Mouse (Mus musculus): ENCODE data around the gene Rgs12. TPM values are rescaled to one million over a fixed set of nuclear protein-coding genes. Genes with fewer than 3 reads are reported as not detected.

Rgs12 gene
- polyA plus RNA-seq (2012; rRNA removed), result 39.2 and 39.8 TPM in 2 replicates

DNA sequence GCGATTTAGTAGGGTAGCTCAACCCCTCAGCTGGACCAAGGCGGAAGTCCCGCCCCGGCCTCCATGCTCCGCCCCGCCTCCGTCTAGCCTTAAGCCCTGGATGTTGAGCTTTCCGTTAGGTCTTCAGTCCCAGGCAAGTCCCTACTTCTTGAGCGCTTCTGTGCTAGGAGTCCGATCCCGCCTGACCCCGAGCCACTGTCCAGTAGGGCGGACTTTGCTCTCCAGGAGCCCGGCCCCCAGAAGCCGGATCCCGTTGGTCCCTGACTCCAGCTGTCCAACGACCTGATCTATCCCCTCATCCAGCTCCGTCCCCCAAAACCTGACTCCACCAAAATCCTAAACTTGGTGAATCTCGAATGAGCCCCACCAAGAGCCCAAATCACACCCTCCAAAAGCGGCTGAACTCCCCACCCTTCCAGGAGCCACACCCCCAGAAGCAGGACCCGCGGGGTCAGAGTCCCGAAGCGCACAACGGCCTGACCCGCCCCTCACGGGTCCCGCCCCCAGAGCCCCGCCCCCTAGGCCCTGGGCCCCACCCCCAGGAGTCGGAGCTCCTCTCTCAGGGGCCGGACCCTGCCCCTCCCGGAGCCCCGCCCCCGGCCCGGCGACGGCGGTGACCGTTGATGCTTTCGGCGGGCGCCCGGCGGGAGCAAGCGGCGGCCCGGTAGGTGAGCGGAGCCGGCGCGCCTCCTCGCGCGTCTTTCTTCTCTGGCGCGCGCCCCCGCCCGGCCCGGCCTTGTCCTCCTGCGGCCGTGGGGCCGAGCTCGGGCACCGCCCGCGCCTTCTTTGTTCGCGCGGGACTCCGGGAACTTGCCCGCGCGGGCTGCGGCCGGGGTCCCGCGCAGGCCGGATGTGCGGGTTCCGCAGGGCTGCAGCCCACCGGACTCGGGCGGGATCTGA, at the start of gene Rgs12:
Gene Rgs12 (plus strand): TSS at position 585 of the 900 bp plus-strand sequence.

DNA sequence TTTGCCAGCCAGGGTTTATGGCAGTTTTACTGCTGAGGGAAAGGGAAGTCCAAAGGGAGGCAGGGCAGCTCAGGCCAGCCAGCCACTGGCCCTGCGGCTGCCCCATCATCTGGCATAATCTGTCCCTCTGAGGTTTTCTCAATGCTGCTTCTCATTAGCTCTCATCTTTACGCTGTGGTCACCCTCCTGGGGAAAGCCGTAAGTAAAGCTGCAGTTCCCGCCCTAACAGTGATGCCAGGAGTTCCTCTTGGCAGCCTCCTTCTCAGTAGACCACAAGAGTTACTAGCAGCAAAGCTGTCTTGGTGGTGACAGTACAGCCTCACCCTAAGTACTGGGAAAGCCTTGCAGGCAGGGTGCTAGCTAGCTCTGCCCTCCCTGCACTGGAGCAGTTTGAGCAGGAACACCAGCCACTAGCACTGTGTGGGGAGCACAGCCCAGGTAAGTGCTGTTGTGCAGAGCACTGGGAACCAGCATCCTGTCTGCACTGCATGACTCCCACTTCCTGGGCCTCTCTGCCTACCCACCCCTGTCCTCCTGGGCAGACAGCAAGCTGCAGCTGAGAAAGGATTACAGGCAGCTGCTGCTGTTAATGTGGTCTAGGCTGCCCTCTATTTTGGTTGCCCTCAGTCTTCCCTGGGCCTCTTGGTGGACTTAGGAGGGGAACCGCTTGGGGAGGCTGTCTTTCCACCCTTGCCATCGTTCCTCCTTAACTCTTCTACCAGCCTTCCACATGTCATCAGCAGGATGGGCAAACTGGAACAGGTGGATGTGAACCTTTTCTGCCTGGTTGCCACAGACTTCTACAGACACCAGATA, 41.1 kb upstream of the Rgs12 start, which contains the start of gene Msantd1:
Gene Msantd1 (plus strand): TSS at position 103 of the 816 bp plus-strand sequence.

DNA sequence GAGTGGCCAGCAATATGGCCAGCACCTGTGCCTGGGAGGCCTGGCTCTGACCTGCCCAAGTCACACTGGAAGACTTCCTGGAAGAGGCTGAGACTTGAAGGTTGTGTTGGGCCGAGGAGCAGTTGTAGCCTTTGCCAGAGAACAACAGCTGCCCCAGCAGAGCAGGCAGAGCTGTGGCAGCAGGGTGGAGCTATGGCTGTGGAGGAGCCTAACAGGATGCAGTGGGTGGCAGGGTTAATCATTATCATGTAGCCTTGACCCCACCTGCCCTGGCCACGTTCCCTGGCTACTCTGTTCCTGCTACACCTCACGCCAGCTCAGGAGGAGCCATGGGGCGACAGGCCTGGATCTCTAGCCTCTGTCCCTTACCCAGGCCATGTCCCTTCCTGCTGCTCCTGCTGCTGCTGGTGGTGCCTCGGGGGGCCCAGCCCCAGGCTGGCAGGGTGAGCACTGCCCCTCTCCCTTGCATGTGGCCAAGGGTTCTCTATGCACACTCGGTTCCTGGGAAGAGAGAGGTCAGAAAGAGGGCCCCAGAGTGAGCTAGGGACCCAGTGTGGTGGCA, 92.1 kb downstream of the Rgs12 start, which contains the start of gene Hgfac:
Gene Hgfac (plus strand): TSS at position 242 of the 562 bp plus-strand sequence.

DNA sequence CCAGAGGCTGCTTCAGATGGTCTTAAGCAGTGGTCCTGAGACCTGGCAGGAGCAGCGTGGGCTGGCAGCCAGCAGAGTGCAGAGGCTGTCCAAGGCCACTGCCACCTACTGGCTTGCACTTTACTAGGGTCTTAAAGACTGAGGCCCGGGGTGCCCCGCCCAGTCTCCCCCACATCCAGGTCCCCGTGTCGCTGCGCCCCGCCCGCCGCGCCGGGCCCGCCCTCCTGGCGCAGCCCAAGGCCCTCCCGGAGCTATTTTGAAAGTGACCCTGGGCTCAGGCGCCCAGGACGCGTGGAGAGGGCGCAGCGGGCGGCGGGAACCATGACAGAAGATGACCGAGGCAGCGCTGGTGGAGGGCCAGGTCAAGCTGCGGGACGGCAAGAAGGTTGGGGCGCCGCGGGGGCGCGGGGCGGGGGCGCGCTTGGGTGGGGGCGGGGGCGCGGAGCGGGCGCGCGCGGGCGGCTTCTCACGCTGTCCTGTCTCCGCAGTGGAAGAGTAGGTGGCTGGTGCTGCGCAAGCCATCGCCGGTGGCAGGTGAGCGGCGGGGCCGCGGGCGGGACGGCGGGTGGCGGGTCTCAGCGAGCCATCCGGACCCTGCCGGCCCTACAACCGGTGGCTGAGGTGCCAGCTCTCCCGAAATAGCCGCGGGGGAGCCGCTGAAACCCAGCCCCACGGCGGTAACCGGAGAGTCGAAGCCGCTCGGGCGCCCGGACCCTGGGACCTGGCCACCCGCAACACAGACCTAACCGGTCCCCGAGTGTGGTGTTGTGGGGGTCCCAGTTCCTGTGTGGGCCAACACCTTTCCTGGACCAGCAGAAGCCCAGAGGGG, 107.6 kb downstream of the Rgs12 start, which contains the start of gene Dok7:
Gene Dok7 (plus strand): TSS at position 163 of the 829 bp plus-strand sequence.

Other genes with a start within 250 kb of the Rgs12 start
- gene Htt, start 187.7 kb upstream of the Rgs12 start, polyA plus RNA-seq (2012; rRNA removed), result 29.6 and 29.8 TPM in 2 replicates
- 15.0 and 17.1 TPM in 2 replicates for gene Msantd1, start 41.4 kb upstream of the Rgs12 start, polyA plus RNA-seq (2012; rRNA removed)
- 1.5 and 1.7 TPM in 2 replicates for gene Hgfac, start 92.1 kb downstream of the Rgs12 start, polyA plus RNA-seq (2012; rRNA removed)
- 11.9 and 12.0 TPM in 2 replicates for gene Dok7, start 107.3 kb downstream of the Rgs12 start, polyA plus RNA-seq (2012; rRNA removed)
- gene Lrpap1, start 156.3 kb downstream of the Rgs12 start, polyA plus RNA-seq (2012; rRNA removed), result 61.9 and 65.0 TPM in 2 replicates